Mouse (Mus musculus): ENCODE measurements around the gene Nsmce4a. TPM values are rescaled to one million over a fixed set of nuclear protein-coding genes. Genes with fewer than 3 reads are reported as not detected.
"Not testable (repeated sequence)": the region's sequence is repeated elsewhere in the genome, so short reads cannot be mapped to it uniquely, and the experiment has no call there.

The Nsmce4a gene
- polyA plus RNA-seq, 1 experiment: 36.3 TPM

DNA sequence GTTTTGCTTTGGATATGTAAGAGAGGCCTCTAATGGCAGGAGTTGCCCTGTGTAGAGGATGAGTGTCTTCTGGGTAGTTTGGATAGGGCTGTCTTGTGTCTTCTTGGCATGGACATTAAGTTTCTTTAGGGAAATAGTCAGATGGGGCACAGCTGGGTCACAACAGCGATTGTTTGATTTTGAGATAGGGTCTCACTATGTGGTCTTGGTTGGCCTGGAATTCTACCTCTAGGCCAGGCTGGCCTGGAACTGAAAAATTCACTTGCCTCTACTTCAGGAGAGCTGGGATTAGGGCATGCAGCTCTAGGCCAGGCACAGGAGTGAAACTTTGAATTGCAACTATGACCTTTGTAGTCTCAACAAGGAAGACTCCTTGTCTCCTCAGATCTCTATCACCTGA is 29.9 kb upstream of the Nsmce4a start:
- Histone ChIP-seq H3K4me1 (ENCODE audit: control insufficient read depth, insufficient read depth, low read length) (no peaks in the 10 kb centered on the region), H3K4me3 (replicated peaks; ENCODE audit: extremely low read depth, low read depth, low read length) (no peak overlapping the region)
- no peak for DNase-seq
- no peak for TF ChIP-seq POLR2A (IDR thresholded peaks at IDR 0.05; ENCODE audit: borderline replicate concordance, extremely low read depth, low read depth, low read length)
- TF ChIP-seq CTCF (IDR thresholded peaks at IDR 0.05; ENCODE audit: insufficient read depth, low read length): no peak
- WGBS: 75% methylated on average over 1 of the region's 1 CpGs

DNA sequence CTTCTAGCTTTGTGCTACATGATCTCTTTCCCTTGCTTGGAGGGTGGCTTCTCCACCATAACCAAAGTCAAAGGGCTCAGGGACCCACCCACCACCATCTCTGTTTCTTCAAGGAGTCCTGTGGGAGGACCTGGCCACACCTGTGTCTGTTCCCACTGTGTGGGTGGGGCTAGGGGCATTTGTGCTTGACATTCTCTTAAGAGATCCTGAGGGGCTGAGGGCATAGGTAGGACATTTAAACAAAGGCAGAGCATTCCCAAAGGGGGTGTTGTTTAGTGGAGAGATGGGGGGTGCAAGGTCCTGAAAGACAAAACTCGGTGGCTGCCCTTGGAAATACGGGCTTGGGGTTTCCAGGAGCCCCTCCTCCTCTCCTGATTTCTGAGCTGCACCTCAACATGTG is 27.6 kb upstream of the Nsmce4a start:
- TF ChIP-seq CTCF (IDR thresholded peaks at IDR 0.05; ENCODE audit: insufficient read depth, low read length) (no peak), POLR2A (IDR thresholded peaks at IDR 0.05; ENCODE audit: borderline replicate concordance, extremely low read depth, low read depth, low read length) (no peak)
- 48% methylated on average over 2 of the region's 2 CpGs for WGBS
- no peaks in the 10 kb centered on the region for H3K4me1 ChIP-seq (ENCODE audit: control insufficient read depth, insufficient read depth, low read length)
- no peak for DNase-seq
- H3K4me3 ChIP-seq (replicated peaks; ENCODE audit: extremely low read depth, low read depth, low read length): no peak overlapping the region

DNA sequence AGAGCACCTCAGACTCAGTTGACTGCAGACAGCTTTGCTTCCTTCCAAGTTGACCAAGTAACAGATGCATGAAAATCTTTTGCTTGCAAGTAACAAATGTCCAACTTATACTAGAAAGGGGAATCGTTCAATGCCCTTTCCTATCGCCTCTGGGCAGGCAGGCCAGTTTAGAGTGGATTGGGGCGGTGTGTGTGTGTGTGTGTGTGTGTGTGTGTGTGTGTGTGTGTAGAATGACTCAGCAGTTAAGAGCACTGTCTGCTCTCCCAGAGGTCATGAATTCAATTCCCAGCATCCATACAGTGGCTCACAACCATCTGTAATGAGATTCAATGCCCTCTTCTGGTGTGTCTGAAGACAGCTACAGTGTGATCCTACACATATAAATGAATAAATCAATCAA is 27.2 kb upstream of the Nsmce4a start:
- WGBS: 77% methylated on average over 3 of the region's 3 CpGs
- no peaks in the 10 kb centered on the region for H3K4me1 ChIP-seq (ENCODE audit: control insufficient read depth, insufficient read depth, low read length)
- no peak for DNase-seq
- TF ChIP-seq CTCF (IDR thresholded peaks at IDR 0.05; ENCODE audit: insufficient read depth, low read length) (no peak), POLR2A (IDR thresholded peaks at IDR 0.05; ENCODE audit: borderline replicate concordance, extremely low read depth, low read depth, low read length) (no peak)
- no peak overlapping the region for H3K4me3 ChIP-seq (replicated peaks; ENCODE audit: extremely low read depth, low read depth, low read length)

DNA sequence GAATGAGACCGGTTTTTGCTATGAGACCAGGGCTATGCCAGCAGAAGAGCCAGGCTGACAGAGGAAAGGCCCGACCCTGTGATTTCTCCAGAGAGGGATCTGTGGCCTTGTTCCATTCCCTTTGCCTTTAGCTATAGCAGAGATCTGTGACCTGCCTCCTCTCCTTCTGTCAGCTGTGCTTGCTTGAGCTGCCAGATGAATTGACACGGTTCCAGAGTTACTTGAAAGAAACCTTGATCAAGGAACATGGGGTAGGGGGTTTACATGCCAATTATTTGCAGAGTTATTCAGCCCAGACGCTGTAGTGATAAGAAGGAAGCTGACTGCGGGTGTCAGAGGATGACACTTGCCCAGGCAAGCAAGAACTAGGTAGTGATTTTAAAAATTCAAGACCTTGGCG is 24.6 kb upstream of the Nsmce4a start:
- no peak for DNase-seq
- TF ChIP-seq POLR2A (IDR thresholded peaks at IDR 0.05; ENCODE audit: borderline replicate concordance, extremely low read depth, low read depth, low read length): no peak
- no peak for TF ChIP-seq CTCF (IDR thresholded peaks at IDR 0.05; ENCODE audit: insufficient read depth, low read length)
- no peak overlapping the region for H3K4me3 ChIP-seq (replicated peaks; ENCODE audit: extremely low read depth, low read depth, low read length)
- WGBS: 72% methylated on average over 6 of the region's 6 CpGs
- no peaks in the 10 kb centered on the region for H3K4me1 ChIP-seq (ENCODE audit: control insufficient read depth, insufficient read depth, low read length)

DNA sequence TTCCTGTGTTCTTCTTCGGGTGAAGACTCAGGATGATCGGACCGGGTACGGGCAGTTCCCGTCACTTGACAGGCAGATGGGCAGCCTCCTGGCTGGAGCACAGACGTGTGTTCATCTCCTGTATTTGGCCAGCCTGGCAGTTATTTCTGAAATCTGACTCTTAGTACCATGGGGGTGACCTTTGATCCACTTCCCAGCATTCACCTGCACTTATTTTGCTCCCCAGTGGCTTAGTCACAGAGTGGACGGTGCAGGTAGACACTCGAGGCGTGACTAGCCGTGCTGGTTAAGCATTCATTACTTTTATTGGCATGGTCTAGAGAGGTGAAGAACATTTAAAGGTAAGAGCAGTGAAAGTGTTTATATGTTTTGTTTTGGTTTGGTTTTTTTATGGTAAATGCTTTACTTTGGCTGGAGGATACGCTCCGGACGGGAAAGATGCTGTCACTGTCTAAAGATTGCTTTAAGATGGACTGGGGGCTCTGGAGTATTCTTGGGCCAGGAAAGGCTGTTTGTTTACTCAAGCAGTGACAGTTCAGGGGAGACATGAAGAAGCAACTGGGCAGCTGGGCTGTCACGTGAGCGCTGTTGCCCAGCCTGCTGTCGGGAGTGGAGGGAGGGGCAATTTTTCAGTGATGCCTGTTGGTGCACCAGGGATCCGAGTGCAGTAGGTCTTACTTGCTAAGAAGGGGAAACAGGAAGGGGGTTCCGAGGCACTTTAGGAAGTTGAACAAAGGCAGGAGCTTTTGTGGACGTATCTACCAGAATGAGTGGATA is 23.3 kb upstream of the Nsmce4a start:
- H3K4me3 ChIP-seq (replicated peaks; ENCODE audit: extremely low read depth, low read depth, low read length); H3K4me1 ChIP-seq (ENCODE audit: control insufficient read depth, insufficient read depth, low read length); DNase-seq: not testable (repeated sequence)
- WGBS: 24% methylated on average over 9 of the region's 19 CpGs

DNA sequence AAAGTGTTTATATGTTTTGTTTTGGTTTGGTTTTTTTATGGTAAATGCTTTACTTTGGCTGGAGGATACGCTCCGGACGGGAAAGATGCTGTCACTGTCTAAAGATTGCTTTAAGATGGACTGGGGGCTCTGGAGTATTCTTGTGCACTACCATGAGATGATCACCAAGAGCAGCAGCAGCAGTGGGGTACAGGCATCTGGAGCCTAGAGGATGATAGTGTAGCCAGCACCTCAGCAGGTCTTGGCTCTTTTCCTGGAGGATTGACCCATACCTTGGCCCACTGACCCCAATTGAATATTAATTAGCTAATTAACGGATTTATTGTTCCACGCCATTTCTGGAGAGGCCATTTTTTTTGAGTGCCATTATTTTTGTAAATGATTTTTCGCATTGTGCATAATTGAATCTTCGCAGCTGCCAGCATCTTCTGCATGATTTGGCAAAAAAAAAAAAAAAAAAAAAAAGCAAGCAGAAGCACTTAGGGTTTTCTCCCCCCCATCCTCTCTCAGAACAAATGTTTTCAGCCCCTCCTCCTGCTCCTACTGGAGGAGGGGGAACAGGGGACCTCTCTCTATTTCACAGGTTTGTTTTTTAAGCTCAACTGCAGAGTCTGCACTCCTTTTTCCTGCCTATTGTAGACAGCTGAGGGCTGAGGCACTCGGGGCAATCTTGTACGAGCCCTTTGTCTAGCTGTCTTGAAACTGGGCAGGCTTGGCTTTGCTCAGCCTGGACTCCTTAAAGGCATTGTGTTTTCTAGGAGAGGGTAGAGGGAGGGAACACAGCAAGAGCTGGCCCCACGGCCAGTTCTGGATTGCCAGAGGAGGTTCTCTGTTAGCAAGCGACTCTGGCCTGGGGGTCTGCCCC is 20.7 kb upstream of the Nsmce4a start:
- DNase-seq: not testable (repeated sequence)

DNA sequence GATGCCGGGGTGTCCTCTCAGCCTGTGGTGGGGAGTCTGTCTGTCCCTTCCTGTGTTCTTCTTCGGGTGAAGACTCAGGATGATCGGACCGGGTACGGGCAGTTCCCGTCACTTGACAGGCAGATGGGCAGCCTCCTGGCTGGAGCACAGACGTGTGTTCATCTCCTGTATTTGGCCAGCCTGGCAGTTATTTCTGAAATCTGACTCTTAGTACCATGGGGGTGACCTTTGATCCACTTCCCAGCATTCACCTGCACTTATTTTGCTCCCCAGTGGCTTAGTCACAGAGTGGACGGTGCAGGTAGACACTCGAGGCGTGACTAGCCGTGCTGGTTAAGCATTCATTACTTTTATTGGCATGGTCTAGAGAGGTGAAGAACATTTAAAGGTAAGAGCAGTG is 20.1 kb upstream of the Nsmce4a start:
- WGBS: no CpG with 5 or more reads among the region's 11 CpGs

More for the DNA sequence above, 20.7 kb upstream of the Nsmce4a start:
- WGBS: 74% methylated on average over 9 of the region's 11 CpGs
- not testable (repeated sequence) for H3K4me1 ChIP-seq (ENCODE audit: control insufficient read depth, insufficient read depth, low read length); H3K4me3 ChIP-seq (replicated peaks; ENCODE audit: extremely low read depth, low read depth, low read length)

DNA sequence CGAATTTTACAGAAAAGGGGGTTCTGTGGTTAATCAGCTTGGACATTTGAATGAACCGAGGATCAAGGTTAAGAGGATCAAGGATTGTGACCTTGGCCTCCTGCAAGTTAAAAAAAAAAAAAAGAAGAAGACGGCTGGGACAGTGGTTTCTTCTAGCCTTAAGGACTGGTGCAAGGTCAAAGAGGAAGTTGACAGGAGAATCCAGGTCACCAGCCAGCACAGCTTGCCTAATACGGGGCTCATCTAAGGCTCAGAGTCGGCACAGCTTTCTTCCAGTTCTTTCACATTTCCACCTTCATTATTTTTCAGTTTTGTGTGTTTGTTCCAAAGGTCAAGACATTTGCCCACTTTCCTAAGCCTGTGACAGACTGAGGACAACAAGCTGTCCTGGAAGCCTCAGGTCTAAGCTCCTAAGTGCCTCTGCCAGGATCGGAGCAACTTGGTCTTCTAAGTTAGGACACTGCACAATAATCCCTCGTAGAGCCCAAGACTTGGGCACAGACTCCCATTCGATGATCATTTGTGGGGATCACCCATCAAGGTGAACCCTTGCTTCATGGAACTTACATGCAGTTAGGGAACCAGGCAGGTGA is 18.0 kb upstream of the Nsmce4a start:
- TF ChIP-seq POLR2A (IDR thresholded peaks at IDR 0.05; ENCODE audit: borderline replicate concordance, extremely low read depth, low read depth, low read length): no peak
- TF ChIP-seq CTCF (IDR thresholded peaks at IDR 0.05; ENCODE audit: insufficient read depth, low read length): no peak
- Histone ChIP-seq H3K4me3 (replicated peaks; ENCODE audit: extremely low read depth, low read depth, low read length) (no peak overlapping the region), H3K4me1 (ENCODE audit: control insufficient read depth, insufficient read depth, low read length) (peaks cover 3% of the 10 kb centered on the region)
- 47% methylated on average over 8 of the region's 8 CpGs for WGBS
- DNase-seq: peak; percentile 22

More for the DNA sequence above, 20.1 kb upstream of the Nsmce4a start:
- H3K4me3 ChIP-seq (replicated peaks; ENCODE audit: extremely low read depth, low read depth, low read length); H3K4me1 ChIP-seq (ENCODE audit: control insufficient read depth, insufficient read depth, low read length); DNase-seq: not testable (repeated sequence)

DNA sequence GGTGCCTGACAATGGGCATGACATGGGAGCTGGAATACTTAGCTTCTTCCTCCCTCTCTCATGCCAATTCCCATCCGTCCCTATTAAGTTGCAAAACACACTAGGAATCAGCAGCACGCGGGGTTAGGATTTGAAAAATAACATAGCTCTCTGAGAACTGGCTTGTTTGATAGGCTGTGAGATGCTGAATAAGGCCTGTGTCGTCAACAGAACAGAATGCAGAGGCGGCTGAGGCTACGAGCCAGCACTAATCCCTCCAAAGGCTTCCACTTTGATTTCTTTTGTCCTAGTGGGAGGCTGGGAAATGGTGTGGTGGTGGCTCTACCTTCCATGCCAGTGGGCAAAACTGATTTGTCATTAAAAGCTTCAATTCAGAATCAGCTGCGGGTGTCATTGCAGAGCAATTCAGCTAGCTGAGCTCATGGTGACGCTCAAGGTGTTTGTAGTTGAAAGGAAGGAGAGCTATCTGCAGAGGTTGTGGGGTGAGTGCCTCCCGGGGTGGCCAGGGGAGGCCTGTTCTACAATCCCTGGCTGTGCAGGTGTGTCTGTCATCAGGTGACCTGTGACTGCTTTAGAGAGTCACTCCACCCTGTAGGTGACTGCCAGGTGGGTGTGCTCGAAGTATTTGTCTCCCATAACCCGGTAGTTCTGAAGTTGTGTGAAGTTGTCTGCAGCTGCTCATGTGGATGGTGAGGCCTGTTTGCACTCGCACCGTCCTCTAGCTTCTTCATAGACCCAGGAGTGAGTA is 17.3 kb upstream of the Nsmce4a start:
- peaks cover 3% of the 10 kb centered on the region for H3K4me1 ChIP-seq (ENCODE audit: control insufficient read depth, insufficient read depth, low read length)
- H3K4me3 ChIP-seq (replicated peaks; ENCODE audit: extremely low read depth, low read depth, low read length): no peak overlapping the region
- DNase-seq: peak; percentile 31
- TF ChIP-seq CTCF (IDR thresholded peaks at IDR 0.05; ENCODE audit: insufficient read depth, low read length): no peak
- 53% methylated on average over 13 of the region's 13 CpGs for WGBS

Data from lung, adult 2 months (tissue).